Mouse (Mus musculus): ENCODE data around the gene D3Ertd254e.

GRCm38 (mm10) chr3:36186510-36186909 is 35.7 kb downstream of the D3Ertd254e start:
- TF ChIP-seq CTCF (IDR thresholded peaks at IDR 0.05; ENCODE audit: borderline replicate concordance, extremely low read depth, insufficient read depth, insufficient read length): no peak
- no peak for TF ChIP-seq POLR2A (IDR thresholded peaks at IDR 0.05; ENCODE audit: borderline replicate concordance, extremely low read depth, insufficient read depth, insufficient read length, poor library complexity, severe bottlenecking)
